Mouse (Mus musculus) adrenal gland, adult 18-20 months (tissue): ENCODE measurements around the gene Clec18a. TPM values are rescaled to one million over a fixed set of nuclear protein-coding genes. Genes with fewer than 3 reads are reported as not detected.
"Not testable (repeated sequence)": the region's sequence is repeated elsewhere in the genome, so short reads cannot be mapped to it uniquely, and the experiment has no call there.

Source experiments
- DNase-seq, 2 experiments: peaks; one replicate each; pipeline ENCODE4 v3.0.0; 2021 to 2022; ENCODE audit warnings: low spot score in 2 of 2
- total RNA-seq, 2 experiments: library from RNA; stranded (reverse); gene quantifications; 1 replicate in 1 of 2; 2 replicates in 1 of 2; pipeline ENCODE4 v1.2.3; 2021

The Clec18a gene
- total RNA-seq, 2 experiments from 2014 or later: not detected

GRCm38 (mm10) chr8:111056691-111057293, 35.4 kb downstream of the Clec18a start:
- DNase-seq: peak; percentile 37 to 59

- DNase-seq: peak; percentile 85 to 89
Observed at GRCm38 (mm10) chr8:111056158-111056663, 36.0 kb downstream of the Clec18a start, which contains the start of gene Exosc6. Gene Exosc6, plus strand, starts transcription at chr8:111056339.

- no peak for DNase-seq
Observed at GRCm38 (mm10) chr8:111055661-111056060, 36.6 kb downstream of the Clec18a start.

GRCm38 (mm10) chr8:111055031-111055634, 37.1 kb downstream of the Clec18a start:
- DNase-seq: no peak

GRCm38 (mm10) chr8:111053827-111054518, 38.3 kb downstream of the Clec18a start:
- no peak for DNase-seq

GRCm38 (mm10) chr8:111049106-111049505, 43.1 kb downstream of the Clec18a start:
- no peak for DNase-seq

- no peak for DNase-seq
Observed at GRCm38 (mm10) chr8:111048694-111049093, 43.5 kb downstream of the Clec18a start.

GRCm38 (mm10) chr8:111044003-111044734, 48.1 kb downstream of the Clec18a start:
- no peak for DNase-seq

GRCm38 (mm10) chr8:111042546-111042945, 49.7 kb downstream of the Clec18a start:
- no peak for DNase-seq

GRCm38 (mm10) chr8:111036591-111036990, 55.6 kb downstream of the Clec18a start:
- DNase-seq: no peak

- no peak for DNase-seq
Observed at GRCm38 (mm10) chr8:111034276-111034675, 58.0 kb downstream of the Clec18a start.

GRCm38 (mm10) chr8:111033482-111034215, 58.6 kb downstream of the Clec18a start:
- peak; percentile 82 to 92 for DNase-seq

GRCm38 (mm10) chr8:111032916-111033315, 59.3 kb downstream of the Clec18a start, which contains the start of gene Aars:
Gene Aars, plus strand, starts transcription at chr8:111033144.
- DNase-seq: no peak

- no peak for DNase-seq
Observed at GRCm38 (mm10) chr8:111031572-111031971, 60.7 kb downstream of the Clec18a start, which contains the start of gene Ddx19b. Gene Ddx19b, minus strand, starts transcription at chr8:111031751.

- no peak for DNase-seq
Observed at GRCm38 (mm10) chr8:111030045-111030444, 62.2 kb downstream of the Clec18a start.

- no peak for DNase-seq
Observed at GRCm38 (mm10) chr8:111029589-111029988, 62.6 kb downstream of the Clec18a start.

- peak; percentile 84 to 86 for DNase-seq
Observed at GRCm38 (mm10) chr8:111027391-111027937, 64.8 kb downstream of the Clec18a start.

GRCm38 (mm10) chr8:111026609-111027008, 65.6 kb downstream of the Clec18a start:
- not testable (repeated sequence) for DNase-seq

GRCm38 (mm10) chr8:111010230-111010991, 81.8 kb downstream of the Clec18a start:
- not testable (repeated sequence) for DNase-seq
